Mouse (Mus musculus) kidney, adult 2 months (tissue): ENCODE measurements around the gene Nol10.
"Not testable (repeated sequence)": the region's sequence is repeated elsewhere in the genome, so short reads cannot be mapped to it uniquely, and the experiment has no call there.

Source experiments
- CTCF ChIP-seq: fragments of 200-500 bp; conservative IDR thresholded peaks from 2 replicates; pipeline ENCODE4 v1.5.1; 2011; ENCODE audit warnings: low read depth, mild to moderate bottlenecking, control low read depth, low read length, moderate library complexity, mixed read lengths; ENCODE audit not compliant: insufficient read depth, insufficient read length
- POLR2A ChIP-seq: fragments of 200-500 bp; IDR thresholded peaks from one replicate; pipeline ENCODE4 v1.6.1; 2011; ENCODE audit warnings: low read depth, low read length, control low read depth

- TF ChIP-seq CTCF, POLR2A: not testable (repeated sequence)
Measured at GRCm38 (mm10) chr12:17470528-17470927, 122.3 kb downstream of the Nol10 start.
